Mouse (Mus musculus) midbrain, embryonic 16.5 days (tissue): ENCODE measurements around the gene Cdk8. TPM values are rescaled to one million over a fixed set of nuclear protein-coding genes. Genes with fewer than 3 reads are reported as not detected.

Experiments used
- ATAC-seq: fragments of 200-750 bp; cut with Nextera tagmentation; 2 replicates; pipeline ENCODE4 v1.8.0; 2017; ENCODE audit warnings: moderate TSS enrichment
- H3K27ac ChIP-seq: fragments of 300-500 bp; sonication (generic); 2 replicates; pipeline ENCODE4 v1.5.1; 2014; ENCODE audit warnings: mild to moderate bottlenecking, low read length, mixed read lengths
- H3K27me3 ChIP-seq: fragments of 300-500 bp; sonication (generic); 2 replicates; pipeline ENCODE4 v1.6.1; 2014; ENCODE audit warnings: low read depth, low read length, mixed read lengths; ENCODE audit not compliant: control insufficient read depth, insufficient read depth
- H3K36me3 ChIP-seq: fragments of 300-500 bp; sonication (generic); 2 replicates; pipeline ENCODE4 v1.6.1; 2014; ENCODE audit warnings: mild to moderate bottlenecking, low read length, moderate library complexity, mixed read lengths; ENCODE audit not compliant: control insufficient read depth, insufficient read depth
- H3K4me1 ChIP-seq: fragments of 300-500 bp; sonication (generic); 2 replicates; pipeline ENCODE4 v1.6.1; 2014; ENCODE audit warnings: mild to moderate bottlenecking, low read length, mixed read lengths; ENCODE audit not compliant: control insufficient read depth, insufficient read depth
- H3K4me2 ChIP-seq: fragments of 300-500 bp; sonication (generic); 2 replicates; pipeline ENCODE4 v1.6.1; 2014; ENCODE audit warnings: mild to moderate bottlenecking, low read length, mixed read lengths
- H3K4me3 ChIP-seq: fragments of 300-500 bp; sonication (generic); 2 replicates; pipeline ENCODE4 v1.5.1; 2014; ENCODE audit warnings: low read depth, mild to moderate bottlenecking, low read length, moderate library complexity, mixed read lengths
- H3K9ac ChIP-seq: fragments of 300-500 bp; sonication (generic); 2 replicates; pipeline ENCODE4 v1.6.1; 2014; ENCODE audit warnings: low read depth, low read length, mixed read lengths
- H3K9me3 ChIP-seq: fragments of 300-500 bp; sonication (generic); replicated peaks from 2 replicates; pipeline ENCODE4 v1.6.1; 2014; ENCODE audit warnings: mild to moderate bottlenecking, low read length, mixed read lengths; ENCODE audit not compliant: control insufficient read depth, poor library complexity, severe bottlenecking
- WGBS: fragments of 180-500 bp; shearing (Covaris S2); extraction: QIAGEN DNeasy Blood & Tissue Kit; methylation state at CpG from one replicate; pipeline ENCODE4 v1.1.7; 2014; 5-methylcytosine and 5-hydroxymethylcytosine counted together
- polyA plus RNA-seq: library from polyadenylated mRNA; unstranded; fragments of >200 nt; fragmentation: Nextera tagmentation; extraction: Ambion mirVana; gene quantifications from 2 replicates; pipeline ENCODE4 v1.2.1, GENCODE M21; 2015

The Cdk8 gene
- polyA plus RNA-seq, 1 experiment from 2014 or later, result 17.5 TPM

GRCm38 (mm10) chr5:146293919-146294700, 63.1 kb downstream of the Cdk8 start:
- no peak overlapping the region for H3K9ac ChIP-seq
- H3K27ac ChIP-seq, result no peak overlapping the region
- H3K4me1 ChIP-seq, result no peaks in the 10 kb centered on the region
- no peak overlapping the region for H3K4me2 ChIP-seq
- no peaks in the 10 kb centered on the region for H3K9me3 ChIP-seq
- no peak overlapping the region for H3K4me3 ChIP-seq
- no peaks in the 10 kb centered on the region for H3K27me3 ChIP-seq
- H3K36me3 ChIP-seq, result peaks cover 13% of the 10 kb centered on the region
- WGBS, result 95% methylated on average over 11 of the region's 11 CpGs
- ATAC-seq, result no peak

- no peaks in the 10 kb centered on the region for H3K4me1 ChIP-seq
- no peak overlapping the region for H3K27ac ChIP-seq
- no peak overlapping the region for H3K4me3 ChIP-seq
- H3K9me3 ChIP-seq, result no peaks in the 10 kb centered on the region
- WGBS, result 96% methylated on average over 5 of the region's 5 CpGs
- H3K4me2 ChIP-seq, result no peak overlapping the region
- H3K27me3 ChIP-seq, result no peaks in the 10 kb centered on the region
- no peak overlapping the region for H3K9ac ChIP-seq
- peaks cover 13% of the 10 kb centered on the region for H3K36me3 ChIP-seq
- no peak for ATAC-seq
Observed at GRCm38 (mm10) chr5:146294834-146295233, 63.8 kb downstream of the Cdk8 start.

GRCm38 (mm10) chr5:146298807-146299519, 67.9 kb downstream of the Cdk8 start:
- Histone ChIP-seq H3K9ac (no peak overlapping the region), H3K4me3 (no peak overlapping the region), H3K4me2 (no peak overlapping the region), H3K27me3 (no peaks in the 10 kb centered on the region), H3K4me1 (no peaks in the 10 kb centered on the region), H3K27ac (no peak overlapping the region), H3K36me3 (peaks cover 14% of the 10 kb centered on the region), H3K9me3 (no peaks in the 10 kb centered on the region)
- whole genome bisulfite sequencing, result 83% methylated on average over 13 of the region's 13 CpGs
- ATAC-seq, result peak; percentile 62; the same call in 1 of the 2 replicates

- Histone ChIP-seq H3K27me3 (no peaks in the 10 kb centered on the region), H3K4me2 (no peak overlapping the region), H3K4me3 (no peak overlapping the region), H3K9me3 (no peaks in the 10 kb centered on the region), H3K9ac (no peak overlapping the region), H3K36me3 (peaks cover 15% of the 10 kb centered on the region), H3K27ac (no peak overlapping the region), H3K4me1 (no peaks in the 10 kb centered on the region)
- no peak for ATAC-seq
- WGBS, result 87% methylated on average over 8 of the region's 8 CpGs
Observed at GRCm38 (mm10) chr5:146299520-146299870, 68.5 kb downstream of the Cdk8 start.

GRCm38 (mm10) chr5:146303470-146303869, 72.4 kb downstream of the Cdk8 start:
- peaks cover 10% of the 10 kb centered on the region; the same call in 1 of the 2 replicates for H3K36me3 ChIP-seq
- ATAC-seq, result no peak
- no peak overlapping the region for H3K27ac ChIP-seq
- 87% methylated on average over 5 of the region's 5 CpGs for WGBS
- H3K9me3 ChIP-seq, result no peaks in the 10 kb centered on the region
- no peak overlapping the region for H3K4me3 ChIP-seq
- no peak overlapping the region for H3K9ac ChIP-seq
- H3K4me2 ChIP-seq, result no peak overlapping the region
- no peaks in the 10 kb centered on the region for H3K4me1 ChIP-seq
- H3K27me3 ChIP-seq, result no peaks in the 10 kb centered on the region

- Histone ChIP-seq H3K4me3 (no peak overlapping the region), H3K27me3 (no peaks in the 10 kb centered on the region), H3K9ac (no peak overlapping the region), H3K27ac (no peak overlapping the region), H3K36me3 (0 out of 2 replicates have a peak, but pooled peaks cover 2% of the 10 kb centered on the region), H3K9me3 (no peaks in the 10 kb centered on the region), H3K4me1 (no peaks in the 10 kb centered on the region), H3K4me2 (no peak overlapping the region)
- no peak for ATAC-seq
- 92% methylated on average over 8 of the region's 8 CpGs for WGBS
Observed at GRCm38 (mm10) chr5:146307046-146307743, 76.2 kb downstream of the Cdk8 start.

- Histone ChIP-seq H3K4me2 (no peak overlapping the region), H3K27me3 (no peaks in the 10 kb centered on the region), H3K4me3 (no peak overlapping the region), H3K4me1 (no peaks in the 10 kb centered on the region), H3K36me3 (0 out of 2 replicates have a peak, but pooled peaks cover 2% of the 10 kb centered on the region), H3K27ac (no peak overlapping the region), H3K9ac (no peak overlapping the region), H3K9me3 (no peaks in the 10 kb centered on the region)
- ATAC-seq, result no peak
- 97% methylated on average over 4 of the region's 4 CpGs for WGBS
Observed at GRCm38 (mm10) chr5:146307744-146308096, 76.7 kb downstream of the Cdk8 start.

- no peak overlapping the region for H3K9ac ChIP-seq
- no peak overlapping the region for H3K27ac ChIP-seq
- H3K4me1 ChIP-seq, result peaks cover 6% of the 10 kb centered on the region; the same call in 1 of the 2 replicates
- no peaks in the 10 kb centered on the region for H3K9me3 ChIP-seq
- no peak overlapping the region for H3K4me3 ChIP-seq
- no peak for ATAC-seq
- no peaks in the 10 kb centered on the region for H3K27me3 ChIP-seq
- no peaks in the 10 kb centered on the region for H3K36me3 ChIP-seq
- H3K4me2 ChIP-seq, result no peak overlapping the region
- 91% methylated on average over 6 of the region's 6 CpGs for WGBS
Observed at GRCm38 (mm10) chr5:146314538-146314937, 83.5 kb downstream of the Cdk8 start.
